Mouse (Mus musculus) gastrocnemius, postnatal 25 days (tissue): ENCODE data around the gene Pdzd2. TPM values are rescaled to one million over a fixed set of nuclear protein-coding genes. Genes with fewer than 3 reads are reported as not detected.

Source experiments
- DNase-seq: peaks from one replicate; pipeline ENCODE4 v3.0.0; 2022
- microRNA-seq, 2 experiments: library from miRNA; unstranded; fragments of <30 nt; microRNA quantifications; one replicate each; pipeline ENCODE4 v1.2.0; 2021; ENCODE audit warnings: borderline replicate concordance in 2 of 2
- total RNA-seq, 2 experiments: library from RNA; stranded (reverse); gene quantifications; 1 replicate in 1 of 2; 2 replicates in 1 of 2; pipeline ENCODE4 v1.2.3; 2021

Gene Pdzd2
- total RNA-seq, 2 experiments from 2014 or later, result 18.9 to 19.3 TPM

DNA sequence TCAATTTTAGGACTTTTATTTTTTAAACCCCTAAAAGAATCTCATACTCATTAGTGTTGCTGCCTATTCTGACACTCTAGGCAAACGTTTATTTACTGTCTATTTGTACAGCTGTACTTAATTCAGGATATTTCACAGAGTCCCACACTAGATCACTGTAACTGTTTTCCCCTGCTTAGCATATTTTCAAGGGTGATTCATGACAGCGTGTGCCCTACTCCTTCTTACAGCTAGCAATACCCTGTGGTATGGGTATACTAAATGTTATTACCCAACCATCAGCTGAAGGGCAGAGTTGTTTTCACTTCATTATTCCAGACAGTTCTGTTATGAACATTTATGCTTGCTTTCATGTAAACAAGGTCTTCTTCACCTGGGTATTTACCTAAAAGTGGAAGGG is 423.7 kb downstream of the Pdzd2 start:
- DNase-seq, result no peak

- no peak for DNase-seq
Measured at GRCm38 (mm10) chr15:12314584-12314983, 425.1 kb downstream of the Pdzd2 start.

DNA sequence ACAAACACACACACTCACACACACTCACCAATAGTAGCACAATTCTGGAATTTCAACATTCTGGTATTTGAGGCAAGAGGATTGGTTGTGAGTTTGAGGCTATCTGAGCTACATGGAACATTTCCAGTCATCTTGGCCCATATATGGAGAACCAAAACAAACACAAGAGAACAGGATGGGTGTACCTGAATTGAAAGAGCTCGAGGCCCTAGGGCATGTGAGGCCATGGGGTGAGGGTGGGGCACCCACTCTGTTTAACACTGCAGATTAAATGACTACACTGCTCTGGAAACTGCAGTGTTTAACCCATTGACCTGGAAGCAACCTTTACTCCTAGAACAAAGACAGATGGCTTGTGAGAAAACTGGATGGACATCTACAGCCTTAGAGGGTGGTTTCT is 426.5 kb downstream of the Pdzd2 start:
- DNase-seq, result no peak

DNA sequence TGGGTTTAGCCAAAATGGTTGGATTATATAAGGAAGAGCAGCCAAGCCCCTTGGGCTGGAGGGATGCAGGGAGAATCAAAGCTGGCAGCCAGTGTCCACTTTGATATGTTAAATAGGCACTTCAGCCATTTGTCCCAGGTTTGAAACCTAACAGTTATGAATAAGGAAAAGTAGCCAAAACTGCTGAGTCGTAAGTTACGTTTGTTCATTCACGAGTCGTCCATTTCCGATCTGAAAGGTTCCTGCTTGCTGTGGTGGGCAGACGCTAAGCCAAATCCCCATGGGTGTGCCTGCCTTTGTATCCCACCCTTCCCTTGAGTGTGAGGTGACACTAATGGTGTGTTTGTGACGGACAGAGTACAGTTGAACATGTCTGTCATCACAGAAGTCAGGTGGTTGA is 428.3 kb downstream of the Pdzd2 start:
- no peak for DNase-seq

DNA sequence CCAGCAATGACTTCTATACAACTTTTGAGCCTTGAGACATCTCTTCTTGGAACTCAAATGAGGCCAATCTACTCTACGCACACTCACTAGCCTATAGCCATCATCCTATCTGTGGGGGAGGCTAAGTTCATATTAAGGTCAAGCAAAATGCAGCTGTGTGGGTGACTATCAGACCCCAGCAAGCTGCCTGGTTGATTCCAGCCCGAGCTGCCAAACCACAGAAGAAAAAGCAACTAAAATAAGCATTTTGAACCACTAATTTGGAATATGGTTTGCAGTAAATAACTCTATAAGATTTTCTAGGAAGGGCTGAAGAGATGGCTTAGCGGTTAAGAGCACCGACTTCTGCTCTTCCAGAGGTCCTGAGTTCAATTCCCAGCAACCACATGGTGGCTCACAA is 429.0 kb downstream of the Pdzd2 start:
- DNase-seq, result no peak

Small RNAs within 50 kb of the gene (microRNA-seq; reads per million reads assigned to microRNA genes)
- gene Gm24135, result 0 reads per million in 2 experiments
- gene Gm24302, result 0 reads per million in 2 experiments

Other genes starting within 250 kb of the Pdzd2 start
- 10 to 100 TPM; 18.3 to 20.0 TPM for gene 6030458C11Rik, start 84.7 kb upstream of the Pdzd2 start, total RNA-seq
- gene Drosha, start 84.9 kb upstream of the Pdzd2 start, total RNA-seq, result 10 to 100 TPM; 25.7 to 29.4 TPM